Mouse (Mus musculus): Measurements from ENCODE around the gene P2ry12.

- no peak for TF ChIP-seq CTCF (IDR thresholded peaks at IDR 0.05; ENCODE audit: low read depth, low read length)
- TF ChIP-seq POLR2A (IDR thresholded peaks at IDR 0.05; ENCODE audit: insufficient read depth, low read length), result no peak
- TF ChIP-seq EP300 (IDR thresholded peaks at IDR 0.05; ENCODE audit: insufficient read depth, low read depth, low read length), result no peak
Observed at GRCm38 (mm10) chr3:59205941-59206340, 56.7 kb downstream of the P2ry12 start.
